Mouse (Mus musculus): ENCODE measurements around the gene Grin1. TPM values are rescaled to one million over a fixed set of nuclear protein-coding genes. Genes with fewer than 3 reads are reported as not detected.

The Grin1 gene
- polyA plus RNA-seq, 1 experiment = not detected

GRCm38 (mm10) chr2:25271827-25272511 is 47.0 kb downstream of the Grin1 start, which contains the start of the genes Ssna1 and Anapc2:
Gene Ssna1, minus strand, starts transcription at chr2:25272438.
Gene Anapc2, plus strand, starts transcription at chr2:25272478.
- H3K27ac ChIP-seq (ENCODE audit: insufficient read depth, low read depth, low read length) = peak within 1 kb of the TSS; percentile 67
- H3K4me1 ChIP-seq (ENCODE audit: control insufficient read depth, insufficient read depth, low read length) = peaks cover 17% of the 10 kb centered on the region
- TF ChIP-seq CTCF (IDR thresholded peaks at IDR 0.05; ENCODE audit: low read depth, low read length) (no peak), POLR2A (IDR thresholded peaks at IDR 0.05; ENCODE audit: borderline replicate concordance, low read depth, low read length) (peak; percentile 39; the same call in 1 of the 2 replicates)
- peak within 1 kb of the TSS; percentile 81 for H3K4me3 ChIP-seq (ENCODE audit: insufficient read depth, low read length)

GRCm38 (mm10) chr2:25267746-25268309 is 51.2 kb downstream of the Grin1 start:
- Histone ChIP-seq H3K27ac (ENCODE audit: insufficient read depth, low read depth, low read length) (no peak overlapping the region), H3K4me3 (ENCODE audit: insufficient read depth, low read length) (no peak overlapping the region), H3K4me1 (ENCODE audit: control insufficient read depth, insufficient read depth, low read length) (peaks cover 49% of the 10 kb centered on the region)
- TF ChIP-seq POLR2A (IDR thresholded peaks at IDR 0.05; ENCODE audit: borderline replicate concordance, low read depth, low read length) (no peak), CTCF (IDR thresholded peaks at IDR 0.05; ENCODE audit: low read depth, low read length) (no peak; the same call in 1 of the 2 replicates)

- no peak for TF ChIP-seq POLR2A (IDR thresholded peaks at IDR 0.05; ENCODE audit: borderline replicate concordance, low read depth, low read length)
- peaks cover 49% of the 10 kb centered on the region for H3K4me1 ChIP-seq (ENCODE audit: control insufficient read depth, insufficient read depth, low read length)
- no peak overlapping the region for H3K4me3 ChIP-seq (ENCODE audit: insufficient read depth, low read length)
- H3K27ac ChIP-seq (ENCODE audit: insufficient read depth, low read depth, low read length) = no peak overlapping the region
Measured at GRCm38 (mm10) chr2:25267241-25267640, 51.7 kb downstream of the Grin1 start.

DNA sequence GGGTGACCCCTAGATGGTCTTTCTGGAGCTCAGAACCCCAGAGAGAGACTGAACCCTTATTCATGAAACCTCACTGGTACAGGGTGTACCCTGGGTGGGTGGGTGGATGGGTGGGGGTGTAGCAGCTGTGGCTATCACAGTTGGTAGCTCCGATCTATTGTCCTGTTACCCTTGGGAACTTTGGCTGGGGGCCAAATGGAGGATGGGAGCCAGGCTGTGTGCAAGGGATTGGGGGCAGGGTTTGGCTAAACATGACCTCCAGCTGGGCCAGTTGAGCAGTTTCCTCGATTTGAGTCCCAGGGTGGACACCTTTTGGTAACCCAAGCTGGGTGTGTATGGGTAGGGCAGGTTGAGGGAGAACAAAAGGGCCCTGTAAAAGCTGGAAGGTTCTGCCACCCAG is 52.3 kb downstream of the Grin1 start:
- Histone ChIP-seq H3K4me1 (ENCODE audit: control insufficient read depth, insufficient read depth, low read length) (peaks cover 49% of the 10 kb centered on the region), H3K4me3 (ENCODE audit: insufficient read depth, low read length) (peak overlapping the region; percentile 35), H3K27ac (ENCODE audit: insufficient read depth, low read depth, low read length) (no peak overlapping the region)
- TF ChIP-seq POLR2A (IDR thresholded peaks at IDR 0.05; ENCODE audit: borderline replicate concordance, low read depth, low read length) = no peak
- no peak for TF ChIP-seq CTCF (IDR thresholded peaks at IDR 0.05; ENCODE audit: low read depth, low read length)

DNA sequence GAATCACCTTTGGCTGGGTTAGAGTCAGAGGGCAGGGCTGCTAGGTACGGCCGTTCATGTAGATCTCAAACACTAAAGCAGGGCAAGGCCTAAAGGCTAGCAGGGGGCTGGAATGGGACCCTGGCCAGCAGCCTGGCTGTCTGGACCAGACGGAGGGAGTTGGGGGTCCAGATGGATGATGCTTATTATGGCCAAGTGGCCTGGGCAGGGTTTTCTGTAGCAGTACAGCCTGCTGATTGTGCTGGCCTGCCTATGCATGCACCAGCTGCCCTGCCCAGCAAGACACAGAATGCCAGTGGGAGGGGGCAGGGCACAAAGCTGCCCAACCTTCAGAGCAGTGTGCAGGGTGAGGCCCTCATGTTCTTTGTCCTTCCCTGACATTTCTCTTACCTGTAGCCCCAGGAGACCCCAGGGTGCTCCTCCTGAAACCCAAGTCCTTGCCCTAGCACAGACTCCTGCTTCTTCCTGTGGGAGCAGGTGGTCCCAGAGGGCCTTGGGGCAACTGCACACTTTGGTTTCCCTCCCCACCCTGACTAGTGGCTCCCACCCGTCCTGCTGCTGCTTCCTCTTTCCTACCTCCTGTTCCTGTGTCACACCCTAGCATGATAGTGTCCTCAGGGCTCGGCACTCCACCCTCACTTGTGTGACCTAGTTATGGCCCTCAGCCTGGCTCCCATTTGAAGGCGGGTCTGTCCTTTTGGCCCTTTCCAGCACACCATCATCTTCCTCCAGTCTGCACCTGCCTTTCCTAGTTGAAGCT is 52.9 kb downstream of the Grin1 start:
- Histone ChIP-seq H3K27ac (ENCODE audit: insufficient read depth, low read depth, low read length) (peak overlapping the region; percentile 30), H3K4me1 (ENCODE audit: control insufficient read depth, insufficient read depth, low read length) (peaks cover 49% of the 10 kb centered on the region), H3K4me3 (ENCODE audit: insufficient read depth, low read length) (peak overlapping the region; percentile 35)
- TF ChIP-seq POLR2A (IDR thresholded peaks at IDR 0.05; ENCODE audit: borderline replicate concordance, low read depth, low read length) (no peak), CTCF (IDR thresholded peaks at IDR 0.05; ENCODE audit: low read depth, low read length) (no peak)

- Histone ChIP-seq H3K27ac (ENCODE audit: insufficient read depth, low read depth, low read length) (no peak overlapping the region), H3K4me1 (ENCODE audit: control insufficient read depth, insufficient read depth, low read length) (peaks cover 45% of the 10 kb centered on the region), H3K4me3 (ENCODE audit: insufficient read depth, low read length) (peak overlapping the region; percentile 89; the same call in 1 of the 2 replicates)
- no peak for TF ChIP-seq POLR2A (IDR thresholded peaks at IDR 0.05; ENCODE audit: borderline replicate concordance, low read depth, low read length)
- TF ChIP-seq CTCF (IDR thresholded peaks at IDR 0.05; ENCODE audit: low read depth, low read length) = no peak
Measured at GRCm38 (mm10) chr2:25264851-25265250, 54.1 kb downstream of the Grin1 start.

GRCm38 (mm10) chr2:25264286-25264660 is 54.7 kb downstream of the Grin1 start:
- Histone ChIP-seq H3K4me1 (ENCODE audit: control insufficient read depth, insufficient read depth, low read length) (peaks cover 45% of the 10 kb centered on the region), H3K27ac (ENCODE audit: insufficient read depth, low read depth, low read length) (no peak overlapping the region), H3K4me3 (ENCODE audit: insufficient read depth, low read length) (peak overlapping the region; percentile 89)
- no peak for TF ChIP-seq CTCF (IDR thresholded peaks at IDR 0.05; ENCODE audit: low read depth, low read length)
- TF ChIP-seq POLR2A (IDR thresholded peaks at IDR 0.05; ENCODE audit: borderline replicate concordance, low read depth, low read length) = no peak

DNA sequence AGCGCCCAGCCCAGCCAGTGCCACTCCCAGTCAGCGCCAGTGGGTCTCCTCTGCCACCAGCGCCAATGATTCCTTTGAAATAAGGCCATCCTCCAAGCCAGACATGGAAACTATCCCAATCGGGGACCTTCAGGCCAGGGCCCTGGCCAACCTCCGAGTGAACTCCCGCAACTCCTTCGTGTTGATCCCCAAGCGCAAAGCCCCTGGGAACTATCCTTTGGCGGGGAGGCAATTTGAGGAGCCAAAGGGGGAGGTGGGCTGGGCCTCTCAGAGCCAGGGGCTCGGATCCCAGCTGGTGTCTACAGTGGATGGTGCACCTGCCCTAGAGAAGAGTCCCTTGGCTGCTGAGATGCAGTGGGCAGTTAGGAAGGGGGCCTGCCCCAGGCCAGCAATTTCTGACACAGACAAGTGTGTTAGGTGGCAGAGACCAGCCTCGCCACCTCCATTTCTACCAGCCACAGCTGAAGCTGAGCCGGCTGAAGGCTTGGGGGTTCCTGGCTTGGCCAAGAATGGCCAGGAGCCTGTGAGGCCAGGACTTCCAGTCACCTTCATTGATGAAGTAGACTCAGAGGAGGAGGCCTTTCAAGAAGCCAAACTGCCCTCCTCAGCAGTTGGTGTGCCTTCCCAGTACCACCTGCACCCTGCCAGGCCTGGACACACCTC is 55.2 kb downstream of the Grin1 start:
- Histone ChIP-seq H3K27ac (ENCODE audit: insufficient read depth, low read depth, low read length) (no peak overlapping the region), H3K4me3 (ENCODE audit: insufficient read depth, low read length) (peak overlapping the region; percentile 89), H3K4me1 (ENCODE audit: control insufficient read depth, insufficient read depth, low read length) (peaks cover 42% of the 10 kb centered on the region)
- TF ChIP-seq CTCF (IDR thresholded peaks at IDR 0.05; ENCODE audit: low read depth, low read length) (no peak), POLR2A (IDR thresholded peaks at IDR 0.05; ENCODE audit: borderline replicate concordance, low read depth, low read length) (no peak)

DNA sequence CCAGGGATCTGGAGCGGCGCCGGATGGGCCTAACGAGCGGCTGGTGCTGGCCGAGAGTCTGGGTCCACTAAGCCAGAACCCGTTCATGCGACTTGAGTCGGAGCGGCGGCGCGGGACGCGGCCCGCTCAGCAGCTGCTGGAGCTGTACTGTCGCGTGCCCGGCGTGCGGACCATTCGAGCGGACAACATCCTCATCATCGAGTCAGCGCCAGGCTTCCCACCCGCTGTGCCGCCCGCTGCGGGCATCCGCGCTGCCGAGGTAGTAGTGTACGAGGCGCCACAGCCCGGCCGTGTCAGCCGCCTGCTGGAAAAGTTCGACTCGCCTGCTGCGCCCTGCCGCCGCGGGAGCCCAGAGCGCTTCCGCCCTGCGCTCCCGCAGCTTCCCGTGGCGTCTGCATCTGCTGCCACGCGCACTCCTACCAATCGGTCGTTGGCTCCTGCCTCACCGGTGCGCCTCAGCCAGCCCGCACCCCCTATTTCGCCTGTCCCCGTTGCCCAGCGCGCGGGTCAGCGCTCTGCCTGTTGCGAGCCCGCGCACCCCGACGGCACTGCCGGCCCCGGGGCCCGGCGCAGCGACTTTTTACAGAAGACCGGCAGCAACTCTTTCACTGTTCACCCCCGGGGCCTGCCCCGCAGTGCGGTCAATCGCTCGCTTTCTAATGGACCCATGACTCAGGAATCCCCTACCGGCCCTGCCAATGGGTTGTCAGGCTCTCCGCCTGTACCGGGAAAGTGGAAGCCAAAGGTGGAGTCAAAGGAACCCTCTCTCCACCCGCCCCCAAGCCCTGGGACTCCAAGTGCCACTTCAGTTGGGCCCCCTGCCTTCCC is 56.0 kb downstream of the Grin1 start:
- peak overlapping the region; percentile 23 for H3K27ac ChIP-seq (ENCODE audit: insufficient read depth, low read depth, low read length)
- TF ChIP-seq CTCF (IDR thresholded peaks at IDR 0.05; ENCODE audit: low read depth, low read length) (no peak), POLR2A (IDR thresholded peaks at IDR 0.05; ENCODE audit: borderline replicate concordance, low read depth, low read length) (no peak)
- peak overlapping the region; percentile 89 for H3K4me3 ChIP-seq (ENCODE audit: insufficient read depth, low read length)
- H3K4me1 ChIP-seq (ENCODE audit: control insufficient read depth, insufficient read depth, low read length) = peaks cover 39% of the 10 kb centered on the region
